Mouse (Mus musculus): ENCODE measurements around the gene Prss54. TPM values are rescaled to one million over a fixed set of nuclear protein-coding genes. Genes with fewer than 3 reads are reported as not detected.

Gene Prss54
- polyA plus RNA-seq, 1 experiment from 2014 or later, result not detected

DNA sequence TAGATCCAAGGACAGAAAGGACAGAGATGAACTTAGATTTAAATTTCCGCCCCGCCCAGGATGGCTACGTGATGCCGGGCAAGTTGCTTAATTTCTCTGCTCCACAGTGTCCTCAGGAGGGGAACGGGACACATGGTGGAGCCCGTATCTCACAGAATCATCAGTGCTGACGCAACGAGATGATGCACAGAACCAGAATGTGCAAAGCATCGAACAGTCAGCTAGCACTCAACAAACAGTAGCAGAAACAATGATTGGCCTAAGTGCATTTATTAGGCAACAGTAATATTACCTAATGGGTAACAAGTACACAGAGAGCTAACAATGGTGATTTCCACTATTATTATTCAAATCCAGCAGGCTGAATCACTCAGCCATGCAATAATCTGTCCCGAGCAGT is 47.9 kb downstream of the Prss54 start:
- Histone ChIP-seq H3K4me3 (ENCODE audit: low read depth, low read length) (no peak overlapping the region), H3K27ac (replicated peaks; ENCODE audit: low read depth, low read length) (no peak overlapping the region), H3K36me3 (ENCODE audit: control insufficient read depth, insufficient read depth, low read length) (no peaks in the 10 kb centered on the region), H3K4me1 (ENCODE audit: control insufficient read depth, insufficient read depth, low read length) (no peaks in the 10 kb centered on the region), H3K4me2 (ENCODE audit: low read depth, severe bottlenecking) (no peak overlapping the region), H3K27me3 (ENCODE audit: control insufficient read depth, insufficient read depth, low read length) (no peaks in the 10 kb centered on the region), H3K9ac (ENCODE audit: low read length) (no peak overlapping the region), H3K9me3 (ENCODE audit: control insufficient read depth, low read length) (no peaks in the 10 kb centered on the region)
- WGBS, result 91% methylated on average over 10 of the region's 10 CpGs
- no peak for DNase-seq (ENCODE audit: low spot score)
- no peak for ATAC-seq (ENCODE audit: insufficient number of reproducible peaks, low FRiP score, low TSS enrichment, low read depth)

DNA sequence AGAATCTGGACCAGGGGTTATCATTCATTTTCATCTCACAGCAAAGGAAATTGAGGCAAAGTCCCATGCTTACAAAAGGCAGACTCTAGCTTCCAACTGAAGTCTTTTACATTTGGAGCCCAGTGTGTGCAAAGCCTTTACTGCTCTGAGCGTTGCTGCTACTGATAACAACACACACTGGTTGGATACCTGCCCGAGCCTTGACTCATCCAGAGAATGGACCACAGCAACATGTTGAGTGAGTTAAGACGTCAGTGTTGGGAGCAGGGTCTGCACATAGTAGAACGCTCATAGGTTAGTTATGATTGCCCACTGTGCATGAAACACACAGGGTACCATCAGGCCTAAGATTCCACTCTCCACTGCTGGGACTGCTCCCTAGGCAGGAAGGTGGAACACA is 52.1 kb downstream of the Prss54 start:
- Histone ChIP-seq H3K36me3 (ENCODE audit: control insufficient read depth, insufficient read depth, low read length) (no peaks in the 10 kb centered on the region), H3K27ac (replicated peaks; ENCODE audit: low read depth, low read length) (no peak overlapping the region), H3K4me2 (ENCODE audit: low read depth, severe bottlenecking) (no peak overlapping the region), H3K4me3 (ENCODE audit: low read depth, low read length) (no peak overlapping the region), H3K9me3 (ENCODE audit: control insufficient read depth, low read length) (no peaks in the 10 kb centered on the region), H3K9ac (ENCODE audit: low read length) (no peak overlapping the region), H3K4me1 (ENCODE audit: control insufficient read depth, insufficient read depth, low read length) (no peaks in the 10 kb centered on the region), H3K27me3 (ENCODE audit: control insufficient read depth, insufficient read depth, low read length) (no peaks in the 10 kb centered on the region)
- DNase-seq (ENCODE audit: low spot score) (no peak), ATAC-seq (ENCODE audit: insufficient number of reproducible peaks, low FRiP score, low TSS enrichment, low read depth) (no peak)
- WGBS, result 89% methylated on average over 4 of the region's 4 CpGs

DNA sequence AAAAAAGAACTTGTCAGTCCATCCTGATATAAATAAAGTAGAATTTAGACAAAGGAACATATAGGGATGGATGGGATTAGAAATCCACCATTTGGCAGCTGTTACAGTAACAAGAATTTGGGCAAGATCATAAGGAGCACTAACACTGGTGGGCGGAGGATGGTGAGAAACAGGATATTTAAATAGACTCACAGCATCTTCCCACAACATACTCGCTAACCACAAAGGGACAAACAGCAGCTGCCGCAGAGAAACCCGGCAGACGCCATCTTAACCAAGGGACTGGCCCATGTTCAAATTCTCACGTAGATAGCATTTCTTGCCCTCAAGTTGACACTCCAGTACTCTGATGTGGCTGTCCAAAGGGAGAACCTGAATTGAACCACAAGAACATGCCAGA is 59.2 kb downstream of the Prss54 start:
- no peak for DNase-seq (ENCODE audit: low spot score)
- Histone ChIP-seq H3K9me3 (ENCODE audit: control insufficient read depth, low read length) (no peaks in the 10 kb centered on the region), H3K36me3 (ENCODE audit: control insufficient read depth, insufficient read depth, low read length) (no peaks in the 10 kb centered on the region), H3K27ac (replicated peaks; ENCODE audit: low read depth, low read length) (no peak overlapping the region), H3K4me1 (ENCODE audit: control insufficient read depth, insufficient read depth, low read length) (no peaks in the 10 kb centered on the region), H3K4me2 (ENCODE audit: low read depth, severe bottlenecking) (no peak overlapping the region), H3K9ac (ENCODE audit: low read length) (no peak overlapping the region), H3K4me3 (ENCODE audit: low read depth, low read length) (no peak overlapping the region), H3K27me3 (ENCODE audit: control insufficient read depth, insufficient read depth, low read length) (no peaks in the 10 kb centered on the region)
- WGBS, result 87% methylated on average over 6 of the region's 6 CpGs
- ATAC-seq (ENCODE audit: insufficient number of reproducible peaks, low FRiP score, low TSS enrichment, low read depth), result no peak

DNA sequence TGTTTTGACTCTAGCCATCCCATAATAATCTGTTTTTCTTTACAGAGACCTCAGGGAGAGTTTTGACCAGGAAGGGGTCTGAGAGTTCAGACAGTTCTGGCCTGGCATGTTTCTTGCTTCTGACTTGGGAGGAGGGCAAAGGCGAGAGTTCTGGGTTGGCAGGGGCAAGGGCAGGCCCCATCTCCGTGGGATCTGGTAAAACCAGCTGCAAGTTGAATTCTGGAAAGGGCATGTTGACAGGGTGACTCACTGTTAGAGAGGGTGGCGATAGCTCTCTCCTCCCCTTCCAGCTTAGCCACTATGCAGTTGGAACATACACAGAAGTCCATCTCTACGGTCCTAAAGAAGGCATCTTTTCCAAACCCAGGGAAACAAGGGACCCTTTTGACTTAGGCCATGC is 62.9 kb downstream of the Prss54 start:
- no peaks in the 10 kb centered on the region for H3K27me3 ChIP-seq (ENCODE audit: control insufficient read depth, insufficient read depth, low read length)
- H3K4me2 ChIP-seq (ENCODE audit: low read depth, severe bottlenecking), result no peak overlapping the region
- no peak overlapping the region for H3K27ac ChIP-seq (replicated peaks; ENCODE audit: low read depth, low read length)
- no peaks in the 10 kb centered on the region for H3K36me3 ChIP-seq (ENCODE audit: control insufficient read depth, insufficient read depth, low read length)
- DNase-seq (ENCODE audit: low spot score) (no peak), ATAC-seq (ENCODE audit: insufficient number of reproducible peaks, low FRiP score, low TSS enrichment, low read depth) (no peak)
- H3K9ac ChIP-seq (ENCODE audit: low read length), result no peak overlapping the region
- H3K4me1 ChIP-seq (ENCODE audit: control insufficient read depth, insufficient read depth, low read length), result no peaks in the 10 kb centered on the region
- H3K4me3 ChIP-seq (ENCODE audit: low read depth, low read length), result no peak overlapping the region
- H3K9me3 ChIP-seq (ENCODE audit: control insufficient read depth, low read length), result no peaks in the 10 kb centered on the region
- WGBS, result 74% methylated on average over 4 of the region's 4 CpGs

DNA sequence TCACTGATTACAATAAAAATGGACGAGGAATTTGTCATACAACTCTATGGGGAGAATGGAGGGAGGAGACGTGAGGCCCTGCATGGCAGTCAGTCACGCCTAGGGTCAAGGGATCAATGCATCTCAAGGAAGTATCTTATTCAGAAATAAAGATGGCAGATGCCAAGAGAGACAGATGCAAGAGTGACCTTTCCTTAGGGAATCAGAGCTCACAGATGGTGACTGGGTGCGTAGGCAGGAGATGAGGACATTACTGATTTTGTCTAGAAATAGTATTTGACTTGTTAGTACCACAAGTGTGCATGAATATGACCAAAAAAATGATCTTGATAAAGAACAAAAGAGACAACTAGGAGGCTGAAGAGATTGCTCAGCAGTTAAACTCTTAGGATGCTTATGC is 63.9 kb downstream of the Prss54 start:
- no peak overlapping the region for H3K9ac ChIP-seq (ENCODE audit: low read length)
- DNase-seq (ENCODE audit: low spot score), result no peak
- no peak for ATAC-seq (ENCODE audit: insufficient number of reproducible peaks, low FRiP score, low TSS enrichment, low read depth)
- no peak overlapping the region for H3K27ac ChIP-seq (replicated peaks; ENCODE audit: low read depth, low read length)
- H3K9me3 ChIP-seq (ENCODE audit: control insufficient read depth, low read length), result no peaks in the 10 kb centered on the region
- 78% methylated on average over 4 of the region's 4 CpGs for WGBS
- H3K27me3 ChIP-seq (ENCODE audit: control insufficient read depth, insufficient read depth, low read length), result no peaks in the 10 kb centered on the region
- H3K36me3 ChIP-seq (ENCODE audit: control insufficient read depth, insufficient read depth, low read length), result no peaks in the 10 kb centered on the region
- no peak overlapping the region for H3K4me2 ChIP-seq (ENCODE audit: low read depth, severe bottlenecking)
- H3K4me3 ChIP-seq (ENCODE audit: low read depth, low read length), result no peak overlapping the region
- no peaks in the 10 kb centered on the region for H3K4me1 ChIP-seq (ENCODE audit: control insufficient read depth, insufficient read depth, low read length)

Other genes starting within 250 kb of the Prss54 start
- gene Zfp319, start 244.4 kb downstream of the Prss54 start, polyA plus RNA-seq (2014; fragmentation: Nextera tagmentation; extraction: Ambion mirVana), result 7.7 and 8.6 TPM in 2 replicates
- 37.0 and 43.0 TPM in 2 replicates for gene Usb1, start 244.1 kb downstream of the Prss54 start, polyA plus RNA-seq (2014; fragmentation: Nextera tagmentation; extraction: Ambion mirVana)
- 9.6 and 11.0 TPM in 2 replicates for gene Mmp15, start 224.1 kb downstream of the Prss54 start, polyA plus RNA-seq (2014; fragmentation: Nextera tagmentation; extraction: Ambion mirVana)
- 142 and 143 TPM in 2 replicates for gene Cfap20, start 141.5 kb downstream of the Prss54 start, polyA plus RNA-seq (2014; fragmentation: Nextera tagmentation; extraction: Ambion mirVana)
- gene Csnk2a2, start 86.3 kb downstream of the Prss54 start, polyA plus RNA-seq (2014; fragmentation: Nextera tagmentation; extraction: Ambion mirVana), result 17.5 and 19.4 TPM in 2 replicates
- not detected in 2 replicates for gene Ccdc113, start 42.3 kb downstream of the Prss54 start, polyA plus RNA-seq (2014; fragmentation: Nextera tagmentation; extraction: Ambion mirVana)
- 33.4 and 33.6 TPM in 2 replicates for gene Gins3, start 57.1 kb upstream of the Prss54 start, polyA plus RNA-seq (2014; fragmentation: Nextera tagmentation; extraction: Ambion mirVana)
- gene Ndrg4, start 100.6 kb upstream of the Prss54 start, polyA plus RNA-seq (2014; fragmentation: Nextera tagmentation; extraction: Ambion mirVana), result 8.7 and 11.3 TPM in 2 replicates
- gene Setd6, start 139.5 kb upstream of the Prss54 start, polyA plus RNA-seq (2014; fragmentation: Nextera tagmentation; extraction: Ambion mirVana), result 17.8 and 19.7 TPM in 2 replicates
- 137 and 154 TPM in 2 replicates for gene Cnot1, start 231.1 kb upstream of the Prss54 start, polyA plus RNA-seq (2014; fragmentation: Nextera tagmentation; extraction: Ambion mirVana)
- gene Sap18b, start 249.0 kb upstream of the Prss54 start, polyA plus RNA-seq (2014; fragmentation: Nextera tagmentation; extraction: Ambion mirVana), result 421 and 443 TPM in 2 replicates

Data from limb, embryonic 11.5 days (tissue).